Mouse (Mus musculus): ENCODE measurements at regions not wholly inside any gene's neighbourhood (a gene's known extent, or its start where the extent isn't known, plus 50 kb on each side); places are given as distances from the start of the nearest gene placed in this dataset.
A peak's percentile ranks its signal among the peaks of the same experiment; 100 is the strongest.

GRCm38 (mm10) chr16:29800457-29800856 lies 221.3 kb downstream of the Opa1 start:
- DNase-seq (ENCODE audit: low spot score), result no peak

- DNase-seq (ENCODE audit: low spot score), result no peak
Observed at GRCm38 (mm10) chr16:29802085-29802484, 223.0 kb downstream of the Opa1 start.

- no peak for DNase-seq (ENCODE audit: low spot score)
Observed at GRCm38 (mm10) chr16:29802603-29803002, 223.5 kb downstream of the Opa1 start.

GRCm38 (mm10) chr16:29807859-29808258 lies 228.7 kb downstream of the Opa1 start:
- DNase-seq (ENCODE audit: low spot score), result no peak

- DNase-seq (ENCODE audit: low spot score), result no peak
Observed at GRCm38 (mm10) chr16:29808851-29809250, 229.7 kb downstream of the Opa1 start.

GRCm38 (mm10) chr16:29813411-29814038 lies 234.4 kb downstream of the Opa1 start:
- DNase-seq (ENCODE audit: low spot score), result no peak

- peak; percentile 51 for DNase-seq (ENCODE audit: low spot score)
Observed at GRCm38 (mm10) chr16:29814039-29814438, 234.9 kb downstream of the Opa1 start.

GRCm38 (mm10) chr16:29814655-29815054 lies 235.5 kb downstream of the Opa1 start:
- no peak for DNase-seq (ENCODE audit: low spot score)

- DNase-seq (ENCODE audit: low spot score), result no peak
Observed at GRCm38 (mm10) chr16:29815200-29815599, 236.1 kb downstream of the Opa1 start.

GRCm38 (mm10) chr16:29815632-29816337 lies 236.7 kb downstream of the Opa1 start:
- DNase-seq (ENCODE audit: low spot score), result no peak

GRCm38 (mm10) chr16:29816681-29817369 lies 237.7 kb downstream of the Opa1 start:
- no peak for DNase-seq (ENCODE audit: low spot score)

- no peak for DNase-seq (ENCODE audit: low spot score)
Observed at GRCm38 (mm10) chr16:29818807-29819440, 239.8 kb downstream of the Opa1 start.

GRCm38 (mm10) chr16:29820704-29821103 lies 241.6 kb downstream of the Opa1 start:
- no peak for DNase-seq (ENCODE audit: low spot score)

GRCm38 (mm10) chr16:29822110-29822509 lies 242.1 kb upstream of the Hes1 start:
- DNase-seq (ENCODE audit: low spot score), result no peak

GRCm38 (mm10) chr16:29822843-29823401 lies 241.3 kb upstream of the Hes1 start:
- no peak for DNase-seq (ENCODE audit: low spot score)

- no peak for DNase-seq (ENCODE audit: low spot score)
Observed at GRCm38 (mm10) chr16:29826927-29827326, 237.3 kb upstream of the Hes1 start.

- no peak for DNase-seq (ENCODE audit: low spot score)
Observed at GRCm38 (mm10) chr16:29827776-29828175, 236.4 kb upstream of the Hes1 start.

- DNase-seq (ENCODE audit: low spot score), result no peak
Observed at GRCm38 (mm10) chr16:29829457-29829856, 234.7 kb upstream of the Hes1 start.

GRCm38 (mm10) chr16:29830101-29830500 lies 234.1 kb upstream of the Hes1 start:
- no peak for DNase-seq (ENCODE audit: low spot score)

GRCm38 (mm10) chr16:29833298-29833697 lies 230.9 kb upstream of the Hes1 start:
- DNase-seq (ENCODE audit: low spot score), result no peak

- DNase-seq (ENCODE audit: low spot score), result no peak
Observed at GRCm38 (mm10) chr16:29833875-29834274, 230.3 kb upstream of the Hes1 start.

- DNase-seq (ENCODE audit: low spot score), result peak; percentile 48
Observed at GRCm38 (mm10) chr16:29834669-29835068, 229.5 kb upstream of the Hes1 start.
